In genomic region chr13:38232856-38233625, GRCm38 (mm10) we compare ENCODE assay signal across 13 mouse cellular contexts.
"Had no signal": no experiment of that assay in that cellular context is flagged by ENCODE, and none has a peak within 500 bp of the region (broad histone marks: within the 10 kb centered on the region; RNA-seq: fewer than 3 reads in every experiment).

No protein-coding gene starts in this region.

- H3K4me1 ChIP-seq: kidney, embryonic 15.5 days; limb, embryonic 12.5 days; liver, embryonic 13.5 days; lung, embryonic 15.5 days; midbrain, embryonic 13.5 days had no signal

- H3K4me2 ChIP-seq: kidney, embryonic 15.5 days; limb, embryonic 12.5 days; liver, embryonic 13.5 days; lung, embryonic 15.5 days; midbrain, embryonic 13.5 days had no signal

- H3K9ac ChIP-seq: kidney, embryonic 15.5 days; limb, embryonic 12.5 days; liver, embryonic 13.5 days; liver, postnatal 0 days; lung, embryonic 15.5 days; midbrain, embryonic 13.5 days had no signal

- H3K27me3 ChIP-seq: kidney, embryonic 15.5 days; limb, embryonic 12.5 days; liver, embryonic 13.5 days; lung, embryonic 15.5 days; midbrain, embryonic 13.5 days had no signal

- H3K4me3 ChIP-seq: kidney, embryonic 15.5 days; limb, embryonic 12.5 days; liver, embryonic 13.5 days; lung, embryonic 15.5 days; midbrain, embryonic 13.5 days had no signal

- DNase-seq: kidney, postnatal 36 days; layer of hippocampus, adult 9-11 months; layer of hippocampus, postnatal 36 days; liver; liver, embryonic 13.5 days; liver, postnatal 0 days; lung, postnatal 36 days; right cerebral cortex, postnatal 14 days; thymus, postnatal 36 days had no signal

- H3K9me3 ChIP-seq: kidney, embryonic 15.5 days; lung, embryonic 15.5 days had no signal

- H3K27ac ChIP-seq: kidney, embryonic 15.5 days; limb, embryonic 12.5 days; liver, embryonic 13.5 days; lung, embryonic 15.5 days; midbrain, embryonic 13.5 days had no signal

- ATAC-seq: liver, postnatal 0 days; midbrain, embryonic 13.5 days had no signal
